Mouse (Mus musculus): ENCODE measurements around the gene Slc22a16.
"Not testable (repeated sequence)": the region's sequence is repeated elsewhere in the genome, so short reads cannot be mapped to it uniquely, and the experiment has no call there.

Gene Slc22a16

GRCm38 (mm10) chr10:40570036-40570435, at the start of gene Slc22a16:
Gene Slc22a16 (plus strand): TSS chr10:40570336.
- DNase-seq (ENCODE audit: low read depth, low spot score): no peak

DNA sequence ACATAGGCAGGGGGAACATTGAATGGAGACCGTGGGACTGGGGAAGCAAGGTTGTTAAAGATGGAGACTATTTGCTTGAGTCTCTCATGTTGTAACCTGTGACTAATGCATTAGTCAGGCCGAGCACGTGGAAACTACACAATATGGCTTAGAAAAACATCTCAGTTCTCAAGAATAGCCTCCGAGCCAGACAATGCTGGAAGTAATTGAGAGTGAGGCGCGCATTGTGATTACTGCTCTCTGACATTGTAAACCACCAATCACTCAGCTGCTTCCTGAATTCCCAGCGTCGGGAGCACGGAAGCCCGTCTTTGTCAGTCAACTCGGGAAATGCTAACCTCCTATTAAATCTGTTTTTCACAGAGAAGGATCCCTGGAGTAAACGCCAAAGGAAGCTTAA, 48.6 kb upstream of the Slc22a16 start:
- DNase-seq (ENCODE audit: low read depth, low spot score): no peak

- no peak for DNase-seq (ENCODE audit: low read depth, low spot score)
Observed at GRCm38 (mm10) chr10:40523312-40523975, 46.7 kb upstream of the Slc22a16 start.

DNA sequence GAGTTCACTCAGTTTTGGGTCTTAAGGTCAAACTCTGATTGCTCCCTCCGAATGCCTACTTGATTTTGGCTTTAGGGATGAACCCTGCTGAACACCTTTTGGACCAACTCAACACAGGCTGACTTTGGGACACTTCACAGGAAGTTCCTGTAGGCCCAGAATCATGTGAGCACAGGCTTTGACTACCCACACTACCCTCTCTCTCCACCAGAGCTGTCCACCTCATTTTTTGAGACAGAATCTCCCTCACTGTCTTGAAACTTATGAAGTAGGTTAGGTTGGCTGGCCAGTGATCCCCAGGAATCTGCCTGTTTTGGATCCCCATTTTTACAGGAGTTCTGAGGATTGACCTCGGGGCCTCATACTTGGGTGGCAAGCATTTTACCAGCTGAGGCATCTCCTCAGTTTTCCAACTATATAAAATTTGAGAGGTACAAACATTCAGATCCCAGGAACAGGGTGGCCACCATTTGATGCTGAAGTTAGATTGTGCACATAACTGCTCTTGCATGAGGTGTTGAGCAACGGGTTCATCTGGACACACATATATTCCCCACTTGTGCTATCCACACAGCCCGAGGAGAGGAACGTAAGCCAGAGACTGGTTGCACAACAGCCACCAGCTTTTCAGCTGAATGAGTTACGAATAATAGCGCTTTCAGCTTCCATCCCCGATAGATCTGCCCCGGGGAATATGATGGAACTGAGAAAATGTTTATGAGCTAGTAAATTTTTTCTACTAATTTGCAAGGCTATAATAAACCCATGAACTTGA, 45.9 kb upstream of the Slc22a16 start:
- DNase-seq (ENCODE audit: low read depth, low spot score): no peak

DNA sequence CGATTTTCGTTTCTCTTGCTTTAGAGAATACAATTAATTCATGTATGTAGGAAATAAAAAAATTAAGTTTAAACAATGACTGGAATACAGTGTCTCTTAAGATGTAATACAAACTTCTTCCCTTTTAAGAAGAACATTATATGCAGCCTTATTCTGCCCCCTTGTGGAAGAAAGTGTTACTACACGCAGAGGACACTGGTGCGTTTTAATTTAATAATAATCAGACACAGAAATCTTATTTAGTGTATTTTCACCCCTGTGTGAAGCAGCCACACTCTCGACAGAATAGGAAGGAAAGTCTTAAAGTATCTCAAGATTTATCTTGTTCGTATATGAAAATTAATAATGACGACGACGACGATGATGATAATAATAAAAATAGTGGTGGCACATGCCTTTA, 45.1 kb upstream of the Slc22a16 start:
- DNase-seq (ENCODE audit: low read depth, low spot score): peak; percentile 42

DNA sequence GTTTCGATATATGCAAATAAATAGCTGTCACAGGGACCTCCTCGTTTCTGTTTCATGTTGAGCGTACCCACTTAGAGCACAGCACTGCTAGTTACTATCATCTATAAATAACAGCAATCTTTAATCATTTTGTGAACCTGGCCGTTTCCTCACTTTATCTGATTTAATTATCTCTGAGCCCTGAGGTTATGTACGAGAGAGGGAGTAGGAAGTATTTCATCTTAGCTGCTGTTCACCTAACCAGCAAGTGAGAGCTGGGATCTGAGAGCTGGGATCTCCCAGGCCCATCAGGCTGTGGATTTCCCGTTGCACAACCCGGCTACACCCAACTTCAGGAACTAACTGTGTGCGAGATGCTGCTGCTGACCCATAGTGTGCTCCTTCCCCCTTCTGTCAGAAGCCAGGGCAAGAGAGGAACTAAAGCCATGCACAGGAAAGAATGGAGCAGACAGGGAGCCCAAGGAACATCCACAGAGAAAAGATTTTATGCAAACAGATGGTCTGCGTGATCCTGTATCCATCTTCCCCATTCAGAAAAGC, 44.5 kb upstream of the Slc22a16 start:
- no peak for DNase-seq (ENCODE audit: low read depth, low spot score)

GRCm38 (mm10) chr10:40526301-40526761, 43.8 kb upstream of the Slc22a16 start:
- DNase-seq (ENCODE audit: low read depth, low spot score): no peak

- DNase-seq (ENCODE audit: low read depth, low spot score): no peak
Observed at GRCm38 (mm10) chr10:40526986-40527385, 43.1 kb upstream of the Slc22a16 start.

GRCm38 (mm10) chr10:40527573-40527972, 42.6 kb upstream of the Slc22a16 start:
- DNase-seq (ENCODE audit: low read depth, low spot score): no peak

DNA sequence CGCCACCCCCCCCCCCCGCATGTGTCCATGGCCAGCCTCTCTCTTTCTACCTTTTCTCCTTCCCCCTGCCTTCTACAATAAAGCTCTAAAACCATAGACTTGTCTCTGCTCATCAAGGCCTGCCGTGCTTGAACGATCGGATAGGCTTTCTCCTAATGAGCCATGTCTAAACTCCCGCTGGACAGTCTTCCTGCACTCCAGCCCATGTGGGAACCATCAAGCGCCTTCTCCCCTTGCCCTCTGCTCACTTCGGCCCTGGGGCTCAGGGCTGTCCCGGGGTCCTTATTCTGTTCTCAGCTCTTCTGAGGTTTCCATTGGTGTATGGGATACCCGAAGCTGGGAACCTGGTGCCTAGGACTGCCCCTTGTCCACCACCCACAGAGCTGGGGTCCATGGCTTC, 41.5 kb upstream of the Slc22a16 start:
- no peak for DNase-seq (ENCODE audit: low read depth, low spot score)

DNA sequence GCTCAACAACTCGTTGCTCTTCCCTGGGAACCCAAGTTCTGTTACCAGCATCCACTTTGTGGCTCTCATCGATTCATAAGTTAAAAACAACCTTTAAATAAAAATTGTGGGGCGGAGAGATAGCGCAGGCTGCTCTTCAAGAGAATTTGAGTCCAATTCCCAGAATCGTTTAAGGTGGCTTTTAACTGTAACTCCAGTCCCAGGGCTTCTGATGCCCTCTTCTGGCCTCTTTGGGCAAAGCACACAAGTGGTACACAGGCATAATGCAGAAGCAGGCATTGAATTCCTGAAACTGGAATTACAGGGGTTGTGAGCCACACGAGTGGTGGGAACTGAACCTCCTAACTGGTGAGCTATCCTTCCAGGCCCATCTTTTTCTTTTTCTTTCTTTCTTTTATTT, 40.5 kb upstream of the Slc22a16 start:
- no peak for DNase-seq (ENCODE audit: low read depth, low spot score)

GRCm38 (mm10) chr10:40530661-40531060, 39.5 kb upstream of the Slc22a16 start:
- no peak for DNase-seq (ENCODE audit: low read depth, low spot score)

- not testable (repeated sequence) for DNase-seq (ENCODE audit: low read depth, low spot score)
Observed at GRCm38 (mm10) chr10:40532586-40532985, 37.5 kb upstream of the Slc22a16 start.

DNA sequence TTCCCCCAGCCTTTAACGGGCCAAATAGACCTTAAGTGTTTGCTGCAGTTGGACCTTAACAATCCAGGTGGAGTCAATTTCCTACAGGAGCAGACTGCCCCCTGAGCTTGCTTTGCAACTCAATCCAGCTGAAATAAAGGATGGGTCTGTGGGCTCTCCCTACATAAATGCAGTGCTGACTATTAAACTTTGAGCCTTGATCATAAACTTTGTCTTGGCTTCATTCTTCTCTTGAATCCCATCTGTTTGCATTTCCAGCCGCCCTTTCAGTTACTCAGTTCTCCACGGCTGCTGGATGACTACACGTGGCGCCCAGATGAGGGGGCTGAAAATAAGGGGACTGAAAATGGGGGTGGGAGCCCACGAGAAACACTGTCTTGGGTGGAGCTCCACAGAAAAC, 28.8 kb upstream of the Slc22a16 start:
- DNase-seq (ENCODE audit: low read depth, low spot score): no peak

DNA sequence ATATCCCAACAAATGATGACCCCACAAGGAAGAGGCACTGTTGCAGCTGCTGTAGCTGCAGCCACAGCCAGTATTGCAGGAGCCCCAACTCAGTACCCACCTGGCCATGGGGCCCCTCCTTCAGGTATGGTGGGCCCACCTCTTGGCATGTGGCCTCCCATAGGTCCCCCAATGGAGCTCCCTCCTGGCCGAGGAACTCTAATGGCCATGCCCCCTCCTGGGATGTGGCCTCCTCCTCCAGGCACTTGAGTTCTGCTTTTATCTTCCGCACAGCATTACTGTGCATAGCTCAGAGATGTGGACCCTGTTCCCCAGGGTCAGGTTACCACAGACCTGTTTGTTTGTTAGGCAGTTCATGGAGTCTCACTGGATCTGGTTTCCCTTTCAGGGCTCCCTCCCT, 20.8 kb upstream of the Slc22a16 start:
- no peak for DNase-seq (ENCODE audit: low read depth, low spot score)

DNA sequence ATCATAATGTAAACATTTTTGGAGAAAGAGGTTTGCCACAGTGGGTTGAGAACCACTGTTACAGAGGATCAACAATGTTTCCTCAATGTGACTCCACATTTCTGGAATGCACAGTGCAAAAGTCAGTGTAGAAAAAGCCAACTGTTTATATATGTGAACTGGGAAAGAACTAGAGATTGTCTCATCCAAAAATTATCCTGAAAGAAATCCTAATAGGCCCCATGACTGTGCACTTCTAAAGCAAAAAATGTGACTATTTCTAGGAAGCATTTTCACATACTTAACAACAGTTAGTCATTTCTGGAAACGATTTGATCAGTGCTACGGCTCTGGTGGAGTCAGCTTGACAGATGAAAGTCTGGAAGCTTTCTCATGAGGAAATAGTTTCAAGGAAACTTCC, 18.3 kb upstream of the Slc22a16 start:
- DNase-seq (ENCODE audit: low read depth, low spot score): no peak

- not testable (repeated sequence) for DNase-seq (ENCODE audit: low read depth, low spot score)
Observed at GRCm38 (mm10) chr10:40565695-40566094, 4.4 kb upstream of the Slc22a16 start.

GRCm38 (mm10) chr10:40575912-40576634, 5.9 kb downstream of the Slc22a16 start:
- DNase-seq (ENCODE audit: low read depth, low spot score): no peak

GRCm38 (mm10) chr10:40583584-40584255, 13.6 kb downstream of the Slc22a16 start:
- DNase-seq (ENCODE audit: low read depth, low spot score): no peak

DNA sequence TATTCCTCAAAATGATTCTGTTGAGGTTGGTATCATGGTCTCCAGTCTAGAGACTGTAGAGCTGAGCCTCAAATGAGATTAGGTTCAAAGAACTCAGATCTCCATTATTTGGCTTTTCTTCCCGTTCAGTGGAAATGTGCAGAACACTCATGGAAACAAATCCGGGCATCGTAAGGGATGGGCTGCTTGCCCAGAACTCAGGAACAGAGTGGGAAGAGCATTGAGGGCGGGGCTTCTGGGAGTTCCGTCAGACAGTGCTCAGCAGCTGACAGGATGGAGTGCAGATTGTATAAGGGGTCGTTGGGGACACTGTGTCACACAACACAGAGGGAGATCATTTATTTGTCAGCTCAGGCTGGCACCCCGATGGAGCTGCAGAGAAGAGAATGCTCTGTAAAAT, 22.1 kb downstream of the Slc22a16 start:
- no peak for DNase-seq (ENCODE audit: low read depth, low spot score)

GRCm38 (mm10) chr10:40597177-40597576, 27.0 kb downstream of the Slc22a16 start:
- no peak for DNase-seq (ENCODE audit: low read depth, low spot score)

Measured in retina, adult 2 months (tissue).